Mouse (Mus musculus) heart, adult 2 months (tissue): Measurements from ENCODE around the gene Arrdc3.

Experiments used
- CTCF ChIP-seq: fragments of 200-600 bp; IDR thresholded peaks from 2 replicates; pipeline ENCODE4 v1.8.1; 2022; ENCODE audit warnings: antibody characterized with exemption, mild to moderate bottlenecking, moderate library complexity
- EP300 ChIP-seq: fragments of 200-500 bp; IDR thresholded peaks from 2 replicates; pipeline ENCODE4 v1.6.1; 2011; ENCODE audit warnings: low read depth, low read length, control low read depth; ENCODE audit not compliant: insufficient read depth
- POLR2A ChIP-seq: fragments of 200-500 bp; IDR thresholded peaks from 2 replicates; pipeline ENCODE4 v1.6.1; 2011; ENCODE audit warnings: mild to moderate bottlenecking, low read depth, low read length, control low read depth; ENCODE audit not compliant: insufficient read depth

DNA sequence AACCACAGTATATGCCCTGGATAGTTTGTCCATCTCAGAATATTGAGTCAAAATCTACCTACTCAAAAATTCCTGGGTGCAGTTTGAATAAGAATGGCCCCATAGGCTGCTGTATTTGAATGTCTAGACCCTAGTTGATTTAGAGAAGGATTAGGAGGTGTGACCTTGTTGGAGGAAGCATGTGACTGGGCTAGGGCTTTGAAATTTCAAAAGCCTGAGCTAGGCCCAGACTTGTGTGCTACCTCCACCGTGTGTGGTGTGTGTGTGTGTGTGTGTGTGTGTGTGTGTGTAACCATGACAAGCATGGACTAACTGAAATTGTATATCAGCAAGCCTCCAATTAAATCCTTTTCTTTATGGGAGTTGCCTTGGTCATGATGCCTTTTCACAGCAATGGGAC is 14.2 kb downstream of the Arrdc3 start:
- no peak for TF ChIP-seq POLR2A
- no peak for TF ChIP-seq EP300
- TF ChIP-seq CTCF: no peak
